Mouse (Mus musculus): Measurements from ENCODE around the gene Ciapin1.

Gene Ciapin1

GRCm38 (mm10) chr8:94808372-94808771 is 29.8 kb downstream of the Ciapin1 start:
- no peak for DNase-seq (ENCODE audit: low spot score in 2 of 2)

DNA sequence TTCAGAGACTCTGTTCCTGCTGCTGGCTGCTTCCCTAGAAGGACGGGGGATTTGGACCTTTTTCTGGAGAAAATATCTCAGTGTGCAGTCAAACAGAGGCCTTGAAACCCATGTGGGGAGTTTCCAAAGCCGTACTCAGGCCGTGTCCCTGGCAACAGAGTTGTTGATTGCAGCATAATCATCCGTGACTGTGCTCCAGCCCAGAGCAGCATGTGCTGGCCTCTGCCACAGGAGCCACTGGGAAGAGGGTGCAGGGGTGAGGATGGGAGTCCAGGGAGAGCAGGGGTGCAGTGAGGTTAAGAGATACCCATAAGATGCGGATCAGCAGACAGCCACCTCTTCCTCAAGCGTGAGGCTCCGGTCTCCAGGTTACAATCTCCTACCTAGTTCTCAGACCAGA is 30.7 kb downstream of the Ciapin1 start:
- DNase-seq (ENCODE audit: low spot score in 2 of 2): peak in 1 of 2 experiments; percentile 28

DNA sequence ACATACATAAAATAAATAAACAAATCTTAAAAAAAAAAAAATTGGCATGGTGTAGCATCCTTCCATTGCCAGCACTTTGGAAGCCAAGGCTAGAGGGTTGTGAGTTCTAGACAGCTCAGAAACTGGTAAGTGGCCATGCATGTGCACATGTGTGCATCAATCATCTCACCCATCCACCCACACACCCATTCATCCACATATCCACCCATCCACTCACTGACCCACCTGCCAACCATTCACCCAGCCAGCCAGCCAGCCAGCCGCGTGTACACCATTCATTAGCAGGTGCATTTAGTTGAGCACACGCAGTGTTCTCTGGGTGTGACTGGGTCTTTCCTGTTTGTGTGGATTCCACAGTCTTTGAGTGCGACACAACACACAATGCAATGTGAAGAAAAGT is 32.3 kb downstream of the Ciapin1 start:
- DNase-seq (ENCODE audit: low spot score in 2 of 2): no peak

DNA sequence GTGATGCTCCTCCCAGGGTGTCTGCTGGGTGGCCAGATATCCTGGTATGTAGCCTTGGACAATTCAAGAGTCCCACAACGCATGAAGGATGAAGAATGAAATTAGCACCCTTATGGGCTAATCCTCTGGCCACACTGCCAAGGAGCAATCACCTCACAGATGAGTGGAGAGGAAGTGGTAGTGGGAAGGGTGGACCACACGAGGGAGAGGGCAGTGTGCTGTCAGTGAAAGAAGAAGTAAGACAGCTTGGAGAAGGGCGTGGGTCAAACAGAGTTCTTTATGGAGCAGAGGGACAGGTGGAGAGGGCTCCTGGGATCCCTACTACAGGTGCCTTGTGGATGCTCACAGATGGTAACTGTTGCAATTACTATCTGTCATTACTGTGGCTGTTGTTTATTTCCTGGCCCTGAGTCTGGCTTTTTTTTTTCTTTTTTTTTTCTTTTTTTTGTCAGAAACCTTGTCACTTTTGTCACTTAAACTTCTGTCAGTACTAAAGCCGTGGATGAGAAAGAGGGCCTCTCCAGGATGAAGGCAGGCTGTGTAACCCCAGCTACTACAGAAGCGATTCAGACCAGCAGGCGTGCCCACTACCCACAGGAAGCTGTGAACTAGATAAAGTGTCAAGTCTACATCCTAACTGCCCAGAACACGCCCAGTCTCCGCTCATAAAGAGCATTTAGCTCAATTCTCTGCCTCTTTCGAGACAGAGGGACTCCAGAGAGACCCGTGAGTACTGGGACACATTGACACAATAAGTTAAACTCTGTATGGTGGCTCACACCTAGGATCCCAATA is 33.4 kb downstream of the Ciapin1 start:
- no peak for DNase-seq (ENCODE audit: low spot score in 2 of 2)

- DNase-seq (ENCODE audit: low spot score in 2 of 2): no peak
These were observed 34.6 kb downstream of the Ciapin1 start for GRCm38 (mm10) chr8:94803551-94803950.

- no peak for DNase-seq (ENCODE audit: low spot score in 2 of 2)
These were observed 35.8 kb downstream of the Ciapin1 start for GRCm38 (mm10) chr8:94802375-94802774.

DNA sequence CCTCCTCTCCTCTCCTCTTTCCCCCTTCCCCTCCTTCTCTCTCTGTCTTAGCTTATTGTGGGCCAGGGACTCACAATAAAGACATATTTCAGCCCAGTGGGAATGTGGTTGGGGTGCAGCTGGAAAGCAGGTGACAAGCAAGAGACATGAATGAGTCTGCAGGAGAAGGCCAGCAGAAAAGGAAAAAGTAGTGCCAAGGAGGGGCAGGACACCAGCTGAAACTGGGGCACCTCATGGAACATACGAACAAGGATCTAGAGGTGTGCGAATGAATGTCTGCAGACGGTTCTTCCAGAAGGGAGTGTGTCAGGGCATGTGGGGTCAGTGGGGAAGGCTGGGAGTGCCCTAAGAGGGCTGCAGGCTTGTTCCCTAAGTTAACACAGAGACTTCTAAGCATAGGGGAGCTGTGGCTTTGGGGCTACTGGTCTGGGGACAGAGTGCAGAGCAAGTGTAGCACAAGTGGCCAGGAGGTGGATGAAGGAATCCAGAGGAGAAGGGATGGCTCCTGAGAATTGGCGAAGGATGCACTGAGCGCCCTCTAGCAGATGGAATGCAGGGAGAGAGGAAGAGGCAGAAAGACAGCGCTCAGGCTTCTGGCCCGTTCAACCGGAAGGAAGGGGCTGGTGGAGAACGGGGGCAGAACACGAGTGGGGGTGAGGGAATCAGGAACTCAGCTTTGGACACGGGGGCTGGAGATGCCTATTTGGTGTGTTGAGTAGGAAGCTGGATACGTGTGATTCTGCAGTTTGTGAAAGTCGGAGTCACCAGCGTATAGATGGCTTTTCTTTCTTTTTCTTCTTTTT is 36.7 kb downstream of the Ciapin1 start:
- DNase-seq (ENCODE audit: low spot score in 2 of 2): no peak

GRCm38 (mm10) chr8:94800278-94800968 is 37.7 kb downstream of the Ciapin1 start:
- DNase-seq (ENCODE audit: low spot score in 2 of 2): no peak

DNA sequence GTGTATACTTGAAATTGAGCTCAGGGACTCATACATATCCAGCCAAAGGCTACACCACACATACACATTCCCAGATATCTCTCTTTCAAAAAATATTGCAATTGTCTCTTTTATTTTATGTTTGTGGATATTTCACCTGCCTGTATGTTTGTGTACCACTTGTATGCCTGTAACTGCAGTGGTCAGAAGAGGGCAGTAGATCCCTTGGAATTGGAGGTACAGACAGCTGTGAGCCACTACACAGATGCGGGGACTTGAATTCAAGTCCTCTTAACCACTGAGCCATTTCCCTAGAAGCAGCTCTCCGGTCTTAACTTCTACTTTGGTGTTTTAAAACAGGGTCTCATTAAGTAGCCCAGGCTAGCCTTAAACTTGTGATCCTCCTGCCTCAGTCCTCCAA is 43.4 kb downstream of the Ciapin1 start:
- no peak for DNase-seq (ENCODE audit: low spot score in 2 of 2)

DNA sequence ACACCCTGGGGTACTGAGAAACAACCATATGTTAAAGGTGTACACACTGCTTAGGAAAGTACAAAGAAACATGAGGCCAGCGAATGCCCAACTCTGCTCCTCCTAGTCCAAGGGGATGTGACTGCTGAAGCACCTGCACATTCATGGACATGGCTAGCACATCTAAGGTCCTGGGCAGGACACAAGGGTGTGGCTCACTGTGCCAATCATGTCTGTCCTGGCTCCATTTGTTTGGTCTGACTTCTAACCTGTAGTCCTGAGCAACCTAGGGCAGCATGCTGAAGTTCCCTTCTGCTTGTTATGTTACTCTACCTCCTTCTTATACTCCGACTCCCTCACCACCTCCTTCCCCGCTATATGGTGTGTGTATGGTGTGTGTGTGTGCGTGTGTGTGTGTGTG is 43.8 kb downstream of the Ciapin1 start:
- no peak for DNase-seq (ENCODE audit: low spot score in 2 of 2)

DNA sequence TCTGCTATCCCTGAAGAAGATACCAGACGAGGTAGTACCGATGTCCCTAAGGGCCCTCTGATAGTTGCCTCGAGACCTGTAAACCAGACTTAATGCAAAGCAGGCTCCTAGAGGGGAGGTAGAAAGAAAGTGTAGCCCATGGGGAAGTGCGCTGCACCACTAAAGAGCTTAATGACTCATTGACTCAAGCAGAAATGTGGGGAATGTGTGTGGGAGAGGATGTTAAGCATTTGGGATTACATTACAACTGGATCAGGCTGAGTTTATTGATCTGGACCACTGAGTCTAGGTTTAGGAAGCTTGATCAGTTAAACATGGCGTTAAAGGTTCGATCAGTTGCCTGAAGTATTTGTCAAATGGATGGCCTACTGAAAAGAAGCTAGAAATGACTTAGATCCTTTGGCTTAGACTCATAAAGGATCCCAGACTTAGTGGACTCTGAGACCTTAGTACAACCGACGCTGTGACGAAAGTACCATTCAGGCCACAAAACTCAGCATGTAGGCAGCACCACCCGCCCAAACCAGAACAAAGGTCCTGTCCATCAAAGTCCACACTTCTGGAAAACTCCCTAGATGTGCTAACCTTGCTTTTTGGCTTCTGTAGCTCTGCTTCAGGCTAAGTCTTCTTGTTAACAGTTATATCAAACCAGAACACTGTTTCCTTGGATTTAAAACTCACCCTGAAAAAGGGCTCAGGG is 48.8 kb downstream of the Ciapin1 start:
- no peak for DNase-seq (ENCODE audit: low spot score in 2 of 2)

- no peak for DNase-seq (ENCODE audit: low spot score in 2 of 2)
These were observed 50.3 kb downstream of the Ciapin1 start for GRCm38 (mm10) chr8:94787524-94788501.

- no peak for DNase-seq (ENCODE audit: low spot score in 2 of 2)
These were observed 52.1 kb downstream of the Ciapin1 start for GRCm38 (mm10) chr8:94785995-94786595.

DNA sequence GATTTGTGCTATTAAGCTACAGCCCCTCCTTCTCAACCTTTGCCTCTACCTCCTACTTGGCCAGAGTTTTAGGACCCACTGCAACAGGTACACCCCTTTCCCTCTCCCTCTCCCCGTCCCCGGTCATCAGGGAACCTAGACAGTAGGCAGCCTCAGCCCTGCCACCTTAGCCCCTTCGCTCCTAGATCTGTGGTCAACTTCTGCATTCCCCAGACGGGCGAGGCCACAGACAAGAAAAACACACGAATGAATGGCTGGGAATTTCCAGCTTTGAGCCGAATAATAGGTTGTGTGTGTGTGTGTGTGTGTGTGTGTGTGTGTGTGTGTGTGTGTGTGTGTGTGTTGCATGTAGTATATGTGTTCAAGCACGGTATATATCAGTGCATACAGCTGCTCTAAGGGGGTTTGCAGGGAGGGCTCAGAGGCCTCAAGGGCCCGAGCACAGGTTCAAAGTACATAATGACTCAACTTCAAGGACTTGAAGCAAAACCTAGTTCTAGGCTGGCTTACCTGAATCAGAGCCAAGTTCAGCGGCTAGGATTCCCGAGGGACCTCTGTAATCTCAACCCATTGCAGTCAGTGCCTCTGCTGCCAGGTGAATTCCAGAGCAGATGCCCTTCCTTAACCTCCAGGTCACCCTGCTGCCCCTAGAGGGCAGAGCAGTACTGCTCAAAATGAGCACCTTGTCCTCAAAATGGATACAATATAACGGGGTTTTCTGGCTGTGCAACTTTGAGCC is 52.7 kb downstream of the Ciapin1 start:
- no peak for DNase-seq (ENCODE audit: low spot score in 2 of 2)

DNA sequence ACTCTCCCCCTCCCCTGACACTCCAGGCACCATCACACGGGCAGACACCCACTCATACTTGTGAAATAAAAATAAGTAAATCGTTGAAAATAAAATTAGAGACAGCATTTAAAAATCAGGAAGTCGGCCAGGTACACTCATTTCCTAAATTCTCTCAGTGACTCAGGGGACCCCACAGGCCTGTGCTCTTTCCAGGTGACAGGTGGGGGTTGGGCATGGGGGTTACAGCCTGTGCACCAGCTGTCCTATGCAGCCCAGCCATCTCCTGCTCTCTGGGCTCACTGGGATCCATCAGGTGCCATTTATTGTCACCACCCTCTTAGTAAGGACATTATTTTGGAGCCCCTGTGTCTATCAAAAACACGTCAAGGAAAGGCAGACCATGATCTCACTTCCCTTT is 54.3 kb downstream of the Ciapin1 start:
- DNase-seq (ENCODE audit: low spot score in 2 of 2): no peak

DNA sequence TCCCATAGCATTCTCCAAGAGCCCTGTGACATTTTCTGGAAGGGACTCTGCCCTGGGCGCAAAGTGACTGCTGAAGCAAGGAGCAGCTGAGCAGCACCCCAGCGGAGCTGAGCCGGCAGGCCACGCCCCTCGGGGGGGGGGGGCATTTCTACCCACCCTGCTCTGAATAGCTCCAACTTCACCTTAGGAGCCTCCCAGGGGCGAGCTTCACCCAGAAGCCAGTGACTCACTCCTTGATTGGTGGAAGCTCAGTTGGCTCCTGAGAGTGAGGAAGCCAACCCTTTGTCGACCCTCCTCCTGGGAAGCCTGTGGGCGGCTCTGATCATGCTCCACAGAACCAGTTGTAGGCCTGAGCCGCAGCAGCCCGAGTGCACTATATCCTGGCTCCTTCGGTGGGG is 56.3 kb downstream of the Ciapin1 start:
- DNase-seq (ENCODE audit: low spot score in 2 of 2): no peak

GRCm38 (mm10) chr8:94781155-94781837 is 56.9 kb downstream of the Ciapin1 start:
- no peak for DNase-seq (ENCODE audit: low spot score in 2 of 2)

DNA sequence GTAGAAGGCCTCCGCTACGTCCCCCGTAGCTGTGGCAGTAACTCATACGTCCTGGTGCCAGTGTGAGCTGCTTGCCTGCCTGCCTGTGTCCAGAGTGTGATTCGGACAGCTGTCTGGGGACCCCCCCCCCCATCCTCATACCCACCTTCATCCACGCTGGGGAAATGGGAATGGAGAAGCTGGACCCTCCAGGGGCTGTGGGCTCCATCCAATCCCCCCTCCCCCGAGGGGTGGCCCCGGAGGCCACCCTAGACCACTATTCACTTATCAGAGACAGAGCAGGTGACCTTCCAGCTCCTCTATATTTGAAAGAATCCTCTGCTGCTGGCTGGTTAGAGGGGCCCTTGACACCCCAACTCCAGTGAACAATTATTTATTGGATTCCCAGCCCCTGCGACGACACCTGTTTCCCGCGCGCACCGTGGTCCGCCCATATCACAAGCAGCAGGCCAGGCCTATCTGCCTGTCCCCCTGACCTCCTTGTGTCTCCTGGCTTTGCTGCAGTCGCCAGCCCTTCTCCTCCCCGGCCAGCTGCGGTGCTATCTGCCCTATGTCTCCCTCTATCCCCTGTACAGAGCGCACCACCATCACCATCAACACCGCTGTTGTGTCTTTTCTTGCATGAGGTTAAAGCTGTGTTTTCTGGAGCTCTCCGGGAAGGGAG is 57.5 kb downstream of the Ciapin1 start:
- no peak for DNase-seq (ENCODE audit: low spot score in 2 of 2)
